Mouse (Mus musculus): ENCODE results near the gene Tfpt. TPM values are rescaled to one million over a fixed set of nuclear protein-coding genes. Genes with fewer than 3 reads are reported as not detected.
A peak's percentile ranks its signal among the peaks of the same experiment; 100 is the strongest.

Tfpt gene
- polyA plus RNA-seq, 1 experiment from 2014 or later = 10.4 TPM

DNA sequence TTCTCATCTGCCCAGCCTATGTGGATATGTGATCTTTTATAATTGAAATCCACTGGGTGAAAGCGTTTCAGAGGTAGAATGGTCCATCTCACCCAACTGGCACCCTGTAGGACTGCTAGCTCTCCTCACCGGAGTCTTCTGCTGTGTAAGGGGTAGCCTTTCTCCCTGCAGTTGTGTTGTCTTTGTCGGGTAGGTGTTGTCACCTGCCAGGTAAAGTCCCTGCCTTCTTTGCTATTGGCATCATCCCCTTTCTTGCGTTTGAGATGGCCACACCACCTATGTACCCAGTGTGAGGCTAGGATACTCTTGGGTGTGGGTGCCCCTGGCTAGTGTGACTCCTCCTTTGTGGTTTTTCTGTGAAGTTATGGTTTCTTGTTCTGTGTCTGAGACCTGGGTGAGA is 16.9 kb upstream of the Tfpt start:
- Histone ChIP-seq H3K4me3 (replicated peaks) (peak overlapping the region; percentile 100), H3K4me2 (peak overlapping the region; percentile 82), H3K27ac (replicated peaks) (peak overlapping the region; percentile 97; the same call in 1 of the 2 replicates), H3K4me1 (replicated peaks) (peaks cover 40% of the 10 kb centered on the region), H3K9ac (peak overlapping the region; percentile 100), H3K36me3 (replicated peaks) (peaks cover 36% of the 10 kb centered on the region), H3K9me3 (replicated peaks) (no peaks in the 10 kb centered on the region), H3K27me3 (no peaks in the 10 kb centered on the region)
- WGBS (ENCODE audit: insufficient replicate concordance) = 47% methylated on average over 4 of the region's 4 CpGs
- no peak for ATAC-seq (ENCODE audit: insufficient read depth)

DNA sequence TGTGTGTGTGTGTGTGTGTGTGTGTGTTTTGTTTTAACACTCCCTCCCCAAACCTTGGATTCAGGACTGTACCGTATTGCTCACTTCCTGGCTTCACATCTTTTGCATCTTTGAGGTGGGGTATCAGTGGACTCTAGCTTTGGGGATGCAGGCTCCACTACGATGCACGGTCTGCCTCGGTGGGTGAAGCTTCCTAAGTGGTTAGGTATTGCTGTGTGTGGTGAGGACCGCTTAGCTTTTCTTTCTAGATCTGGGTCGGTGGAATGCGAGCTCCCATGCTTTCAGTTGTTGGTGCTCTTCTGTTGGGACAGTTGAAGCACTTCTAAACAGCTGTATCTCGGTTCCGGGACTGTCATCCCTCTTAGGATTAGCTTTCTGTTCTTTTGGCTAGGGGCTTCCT is 16.5 kb upstream of the Tfpt start:
- H3K4me2 ChIP-seq = peak overlapping the region; percentile 82
- H3K27me3 ChIP-seq = no peaks in the 10 kb centered on the region
- peak overlapping the region; percentile 100 for H3K4me3 ChIP-seq (replicated peaks)
- peaks cover 40% of the 10 kb centered on the region for H3K4me1 ChIP-seq (replicated peaks)
- peak overlapping the region; percentile 97 for H3K27ac ChIP-seq (replicated peaks)
- 15% methylated on average over 9 of the region's 9 CpGs for WGBS (ENCODE audit: insufficient replicate concordance)
- H3K9me3 ChIP-seq (replicated peaks) = no peaks in the 10 kb centered on the region
- no peak for ATAC-seq (ENCODE audit: insufficient read depth)
- peaks cover 36% of the 10 kb centered on the region for H3K36me3 ChIP-seq (replicated peaks)
- H3K9ac ChIP-seq = peak overlapping the region; percentile 100

DNA sequence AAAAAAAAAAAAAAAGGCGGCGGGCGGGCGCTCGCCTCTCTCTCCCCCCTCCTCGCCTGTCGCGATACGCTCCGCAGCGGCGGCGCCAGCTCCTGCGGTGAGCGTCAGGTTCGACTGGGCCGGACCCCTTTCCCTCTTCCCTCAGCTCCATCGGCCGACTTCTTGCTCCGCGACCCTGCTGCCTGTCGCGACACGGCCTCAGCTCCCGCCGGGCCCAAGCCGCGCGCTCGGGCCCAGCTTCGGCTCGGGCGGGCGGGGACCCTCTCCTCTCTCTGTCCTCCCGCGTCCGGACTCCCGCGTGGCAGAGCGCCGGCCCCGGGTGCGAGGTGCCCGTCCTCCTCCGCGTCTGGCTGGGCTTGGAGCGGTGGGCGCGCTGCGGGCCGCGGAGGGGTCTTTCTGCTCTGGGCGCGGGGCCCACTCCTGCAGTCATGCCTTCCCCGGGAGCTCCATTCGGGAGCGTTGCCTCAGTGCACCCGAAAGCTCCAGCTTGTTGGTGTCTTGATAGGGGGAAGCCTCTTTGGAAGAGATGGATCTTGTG is 15.8 kb upstream of the Tfpt start:
- peak overlapping the region; percentile 100 for H3K9ac ChIP-seq
- H3K9me3 ChIP-seq (replicated peaks) = no peaks in the 10 kb centered on the region
- peaks cover 40% of the 10 kb centered on the region for H3K4me1 ChIP-seq (replicated peaks)
- H3K27ac ChIP-seq (replicated peaks) = peak overlapping the region; percentile 97
- ATAC-seq (ENCODE audit: insufficient read depth) = no peak
- H3K27me3 ChIP-seq = no peaks in the 10 kb centered on the region
- peaks cover 36% of the 10 kb centered on the region for H3K36me3 ChIP-seq (replicated peaks)
- H3K4me3 ChIP-seq (replicated peaks) = peak overlapping the region; percentile 100
- WGBS (ENCODE audit: insufficient replicate concordance) = under 1% methylated on average over 55 of the region's 58 CpGs
- H3K4me2 ChIP-seq = peak overlapping the region; percentile 82

DNA sequence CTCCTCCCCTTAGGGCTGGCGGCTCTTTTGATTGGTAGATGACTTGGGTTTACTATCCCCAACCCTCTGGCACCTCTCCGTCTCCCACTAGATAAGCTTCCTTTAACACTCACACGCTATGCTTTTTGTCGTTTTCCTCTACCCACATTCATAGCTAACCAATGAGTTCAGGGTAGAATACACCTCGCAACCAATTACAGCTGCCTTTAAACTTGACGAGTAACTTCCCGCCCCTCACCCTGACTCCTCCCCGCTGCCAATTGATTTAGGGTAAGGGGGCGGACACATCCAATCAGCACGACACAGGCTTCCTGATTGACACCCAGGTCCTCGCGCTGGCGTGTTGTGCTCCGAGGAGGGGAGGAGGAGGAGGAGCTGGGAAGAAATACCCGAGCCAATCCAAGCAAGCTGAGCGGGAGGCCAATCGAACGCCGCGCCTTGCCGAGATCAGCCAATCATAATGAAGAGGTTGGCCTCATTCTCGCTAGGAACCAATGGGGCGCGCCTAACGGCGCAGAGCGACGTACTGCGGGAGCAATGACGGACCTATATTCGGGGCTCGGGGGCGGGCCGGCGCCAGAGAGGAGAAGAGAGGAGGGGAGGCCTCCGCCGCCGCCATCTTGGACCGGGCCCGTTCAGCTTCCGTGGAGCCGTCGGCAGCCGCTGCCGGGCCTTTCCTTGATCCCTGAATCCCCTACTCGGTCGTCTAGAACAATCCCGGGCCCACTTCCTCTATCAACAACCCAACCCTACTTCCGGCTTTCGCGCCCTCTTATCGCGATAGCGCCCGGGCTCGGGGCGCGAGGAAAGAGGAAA is 15.2 kb upstream of the Tfpt start, which contains the start of gene Cnot3:
Cnot3 (plus strand) TSS at position 597 of the 816 bp plus-strand sequence.
- H3K36me3 ChIP-seq (replicated peaks) = peaks cover 35% of the 10 kb centered on the region
- ATAC-seq (ENCODE audit: insufficient read depth) = peak; percentile 97
- WGBS (ENCODE audit: insufficient replicate concordance) = under 1% methylated on average over 51 of the region's 58 CpGs
- H3K9me3 ChIP-seq (replicated peaks) = no peaks in the 10 kb centered on the region
- peak within 1 kb of the TSS; percentile 100 for H3K4me3 ChIP-seq (replicated peaks)
- H3K27ac ChIP-seq (replicated peaks) = peak within 1 kb of the TSS; percentile 97
- H3K4me2 ChIP-seq = peak within 1 kb of the TSS; percentile 82
- peak within 1 kb of the TSS; percentile 100 for H3K9ac ChIP-seq
- H3K27me3 ChIP-seq = no peaks in the 10 kb centered on the region
- H3K4me1 ChIP-seq (replicated peaks) = peaks cover 40% of the 10 kb centered on the region

DNA sequence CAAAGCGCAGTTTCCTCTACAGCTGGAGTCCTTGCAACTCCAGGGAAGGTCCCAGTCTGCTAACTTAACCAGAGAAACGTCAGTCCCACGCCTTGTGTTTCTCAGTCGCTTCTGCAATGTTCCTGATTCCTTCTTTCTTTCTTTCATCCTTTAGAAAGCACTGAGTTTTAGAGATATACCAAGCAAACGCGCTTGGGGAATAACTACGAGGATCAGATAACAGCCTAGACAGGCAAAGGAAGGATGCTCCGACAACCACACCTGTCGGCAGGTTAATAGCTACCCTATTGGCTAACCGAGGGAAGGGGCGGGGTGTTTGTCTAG is 14.6 kb upstream of the Tfpt start:
- Histone ChIP-seq H3K4me3 (replicated peaks) (peak overlapping the region; percentile 100), H3K9ac (peak overlapping the region; percentile 25; the same call in 1 of the 2 replicates), H3K9me3 (replicated peaks) (no peaks in the 10 kb centered on the region), H3K4me2 (peak overlapping the region; percentile 80), H3K27me3 (no peaks in the 10 kb centered on the region), H3K4me1 (replicated peaks) (peaks cover 40% of the 10 kb centered on the region), H3K27ac (replicated peaks) (peak overlapping the region; percentile 96), H3K36me3 (replicated peaks) (peaks cover 36% of the 10 kb centered on the region)
- no peak for ATAC-seq (ENCODE audit: insufficient read depth)
- WGBS (ENCODE audit: insufficient replicate concordance) = 1% methylated on average over 11 of the region's 11 CpGs

DNA sequence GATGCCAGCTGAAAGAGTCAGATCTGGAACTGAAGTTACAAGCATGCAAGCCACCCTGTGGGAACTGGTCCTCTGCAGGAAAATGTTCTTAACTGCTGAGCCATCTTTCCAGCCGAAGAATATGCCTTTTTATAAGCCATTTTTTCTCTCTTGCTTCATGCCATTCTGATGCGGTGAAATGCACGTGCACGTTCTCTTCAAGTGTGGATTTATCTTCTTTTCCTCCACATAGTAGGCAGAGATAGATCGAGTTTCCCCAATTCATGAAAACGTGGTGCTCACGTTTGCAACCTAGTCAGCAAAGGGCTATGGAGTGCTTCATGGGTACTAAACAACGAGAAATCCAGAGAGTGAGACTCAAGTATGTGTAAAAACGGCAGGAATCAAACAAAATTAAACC is 14.1 kb upstream of the Tfpt start:
- Histone ChIP-seq H3K4me3 (replicated peaks) (peak overlapping the region; percentile 100), H3K4me1 (replicated peaks) (peaks cover 37% of the 10 kb centered on the region), H3K27me3 (no peaks in the 10 kb centered on the region), H3K27ac (replicated peaks) (peak overlapping the region; percentile 96), H3K9me3 (replicated peaks) (no peaks in the 10 kb centered on the region), H3K9ac (peak overlapping the region; percentile 25; the same call in 1 of the 2 replicates), H3K36me3 (replicated peaks) (peaks cover 40% of the 10 kb centered on the region), H3K4me2 (peak overlapping the region; percentile 80)
- WGBS (ENCODE audit: insufficient replicate concordance) = 13% methylated on average over 9 of the region's 9 CpGs
- ATAC-seq (ENCODE audit: insufficient read depth) = no peak

DNA sequence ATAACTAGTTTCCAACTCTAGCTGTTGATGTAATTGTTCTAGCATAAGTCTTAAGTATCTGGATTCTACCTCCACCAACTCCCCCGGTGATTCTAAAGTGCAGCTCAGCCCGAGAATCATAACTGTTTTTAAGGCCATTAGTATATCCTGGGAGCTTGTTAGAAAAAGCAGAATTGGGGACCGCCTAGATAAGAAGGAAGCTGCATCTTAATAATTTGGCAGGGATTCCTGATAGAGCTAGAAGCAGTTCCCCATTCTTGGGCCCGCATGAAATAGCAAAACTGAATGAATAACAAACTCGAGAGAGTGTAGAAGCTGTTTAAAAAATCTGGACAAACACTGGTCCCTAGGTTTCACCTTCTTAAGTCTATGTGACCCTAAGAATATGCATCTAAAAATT is 13.7 kb upstream of the Tfpt start:
- Histone ChIP-seq H3K4me2 (peak overlapping the region; percentile 80), H3K4me1 (replicated peaks) (peaks cover 32% of the 10 kb centered on the region), H3K4me3 (replicated peaks) (peak overlapping the region; percentile 100; the same call in 1 of the 2 replicates), H3K9ac (no peak overlapping the region), H3K27ac (replicated peaks) (no peak overlapping the region), H3K9me3 (replicated peaks) (no peaks in the 10 kb centered on the region), H3K36me3 (replicated peaks) (peaks cover 45% of the 10 kb centered on the region), H3K27me3 (no peaks in the 10 kb centered on the region)
- no peak for ATAC-seq (ENCODE audit: insufficient read depth)
- 30% methylated on average over 5 of the region's 5 CpGs for WGBS (ENCODE audit: insufficient replicate concordance)

DNA sequence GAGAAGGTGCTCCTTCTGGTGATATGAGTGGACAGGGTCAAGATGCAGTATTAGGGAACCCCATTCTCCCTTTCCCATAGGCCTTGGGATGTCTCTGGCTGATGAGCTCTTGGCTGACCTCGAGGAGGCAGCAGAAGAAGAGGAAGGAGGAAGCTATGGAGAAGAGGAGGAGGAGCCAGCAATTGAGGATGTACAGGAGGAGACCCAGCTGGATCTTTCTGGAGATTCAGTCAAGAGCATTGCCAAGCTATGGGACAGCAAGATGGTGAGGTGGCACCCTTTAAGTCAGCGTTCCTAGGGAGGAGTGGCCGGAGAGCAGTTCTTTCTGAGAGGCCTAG is 718 bp upstream of the Tfpt start:
- peaks cover 43% of the 10 kb centered on the region for H3K36me3 ChIP-seq (replicated peaks)
- 44% methylated on average over 3 of the region's 3 CpGs for WGBS (ENCODE audit: insufficient replicate concordance)

DNA sequence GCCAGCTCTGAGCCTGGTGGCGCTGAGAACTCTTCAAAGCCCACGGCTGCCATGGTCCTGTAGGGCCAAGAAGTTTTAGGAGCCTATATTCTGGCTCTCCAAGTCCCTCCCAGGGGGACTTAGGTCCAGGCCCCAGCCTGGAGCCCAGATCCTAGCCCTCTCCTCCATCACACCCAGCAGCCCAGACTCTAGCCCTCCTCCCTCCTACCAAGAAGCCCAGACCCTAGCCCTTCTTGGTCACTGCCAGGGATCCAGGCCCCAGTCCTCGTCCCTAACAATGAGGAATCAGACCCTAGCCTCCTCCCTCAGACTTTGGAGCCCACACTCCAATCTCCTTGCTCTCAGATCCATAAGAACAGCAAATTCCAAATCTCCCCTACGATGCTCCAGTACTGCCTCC is 699 bp downstream of the Tfpt start:
- peaks cover 44% of the 10 kb centered on the region for H3K36me3 ChIP-seq (replicated peaks)
- H3K9me3 ChIP-seq (replicated peaks) = no peaks in the 10 kb centered on the region
- H3K4me2 ChIP-seq = peak overlapping the region; percentile 93
- H3K9ac ChIP-seq = peak overlapping the region; percentile 75
- H3K27me3 ChIP-seq = no peaks in the 10 kb centered on the region
- WGBS (ENCODE audit: insufficient replicate concordance) = 36% methylated on average over 4 of the region's 4 CpGs
- H3K4me1 ChIP-seq (replicated peaks) = peaks cover 25% of the 10 kb centered on the region
- ATAC-seq (ENCODE audit: insufficient read depth) = peak; percentile 9; the same call in 1 of the 2 replicates
- H3K4me3 ChIP-seq (replicated peaks) = peak overlapping the region; percentile 78
- peak overlapping the region; percentile 91 for H3K27ac ChIP-seq (replicated peaks)

More for the DNA sequence above, 718 bp upstream of the Tfpt start:
- peaks cover 25% of the 10 kb centered on the region for H3K4me1 ChIP-seq (replicated peaks)
- peak overlapping the region; percentile 78 for H3K4me3 ChIP-seq (replicated peaks)
- ATAC-seq (ENCODE audit: insufficient read depth) = no peak
- H3K27ac ChIP-seq (replicated peaks) = peak overlapping the region; percentile 91
- peak overlapping the region; percentile 75 for H3K9ac ChIP-seq
- peak overlapping the region; percentile 93 for H3K4me2 ChIP-seq
- no peaks in the 10 kb centered on the region for H3K27me3 ChIP-seq
- H3K9me3 ChIP-seq (replicated peaks) = no peaks in the 10 kb centered on the region

DNA sequence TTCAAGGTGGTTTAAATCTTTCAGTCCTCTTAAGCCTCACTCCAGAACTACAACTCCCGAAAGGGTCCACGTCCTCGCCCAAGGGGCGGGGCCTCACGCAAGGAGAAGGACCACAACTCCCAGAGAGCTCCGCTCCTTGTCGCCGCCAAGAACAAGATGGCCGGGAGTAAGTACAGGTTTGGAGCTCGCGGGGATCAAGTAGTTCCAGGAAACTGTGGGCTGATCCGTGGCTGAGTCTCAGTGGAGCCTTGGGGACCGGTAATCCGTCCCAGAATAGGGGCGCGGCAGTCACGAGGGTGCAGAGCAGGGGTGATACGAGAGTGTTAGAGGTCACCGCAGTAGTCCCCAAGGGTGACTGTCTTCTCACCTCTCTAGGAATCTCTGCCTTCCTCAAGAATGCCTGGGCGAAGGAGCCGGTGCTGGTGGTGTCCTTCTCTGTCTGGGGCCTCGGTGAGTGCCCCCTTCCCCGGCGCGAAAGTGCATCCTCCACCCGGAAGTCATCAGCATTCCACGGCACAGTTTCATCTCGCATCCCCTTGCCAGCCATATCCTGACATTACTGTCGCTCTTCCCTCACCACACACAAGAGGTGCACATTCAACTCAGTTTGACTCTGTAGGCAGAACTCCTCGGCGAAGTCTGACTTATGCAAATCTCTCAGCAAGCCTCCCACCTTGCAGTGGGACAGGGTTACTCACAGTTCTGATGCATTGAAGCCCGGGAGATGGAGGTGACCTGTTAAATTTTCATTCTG is 12.3 kb downstream of the Tfpt start, which contains the start of gene Ndufa3:
Ndufa3 (plus strand) TSS at position 132 of the 754 bp plus-strand sequence.
- Histone ChIP-seq H3K27me3 (0 out of 2 replicates have a peak, but pooled peaks cover 3% of the 10 kb centered on the region), H3K4me2 (peak within 1 kb of the TSS; percentile 80), H3K9me3 (replicated peaks) (no peaks in the 10 kb centered on the region), H3K36me3 (replicated peaks) (peaks cover 30% of the 10 kb centered on the region), H3K9ac (peak within 1 kb of the TSS; percentile 74), H3K4me3 (replicated peaks) (peak within 1 kb of the TSS; percentile 75), H3K27ac (replicated peaks) (peak within 1 kb of the TSS; percentile 64), H3K4me1 (replicated peaks) (peaks cover 18% of the 10 kb centered on the region)
- under 1% methylated on average over 32 of the region's 32 CpGs for WGBS (ENCODE audit: insufficient replicate concordance)
- ATAC-seq (ENCODE audit: insufficient read depth) = peak; percentile 93

Measured in liver, embryonic 15.5 days (tissue).